In genomic region chr1:13050140-13050775, GRCm38 (mm10) we compare ENCODE assay signal across 9 mouse cellular contexts.
DNase-seq lines count a peak whose midpoint lies in the region; ATAC-seq and TF ChIP-seq lines count a peak whose summit lies in the region.
"Had no signal": no experiment of that assay in that cellular context is flagged by ENCODE, and none has a peak within 500 bp of the region (broad histone marks: within the 10 kb centered on the region; RNA-seq: fewer than 3 reads in every experiment).

No protein-coding gene starts in this region.

- no peaks in the 10 kb centered on the region for H3K27me3 ChIP-seq in forebrain, embryonic 16.5 days (replicated peaks; ENCODE audit: control insufficient read depth, insufficient read depth, low read length)
- H3K27me3 ChIP-seq in intestine, embryonic 16.5 days (replicated peaks; ENCODE audit: control insufficient read depth, insufficient read depth, low read length) = no peaks in the 10 kb centered on the region
- H3K27me3 ChIP-seq in limb, embryonic 14.5 days (ENCODE audit: control insufficient read depth, insufficient read depth, low read length) = no peaks in the 10 kb centered on the region
- no peaks in the 10 kb centered on the region for H3K27me3 ChIP-seq in neural tube, embryonic 11.5 days (ENCODE audit: control insufficient read depth, insufficient read depth, low read length)

- peak overlapping the region; percentile 37 for H3K4me2 ChIP-seq in forebrain, embryonic 16.5 days (ENCODE audit: low read length)
- peak overlapping the region; percentile 29; the same call in 1 of the 2 replicates for H3K4me2 ChIP-seq in intestine, embryonic 16.5 days (ENCODE audit: low read depth, low read length)
- H3K4me2 ChIP-seq in limb, embryonic 14.5 days (replicated peaks; ENCODE audit: low read depth, low read length, severe bottlenecking) = peak overlapping the region; percentile 29; the same call in 1 of the 2 replicates
- no peak overlapping the region for H3K4me2 ChIP-seq in neural tube, embryonic 11.5 days (ENCODE audit: low read depth)

- no peak for TF ChIP-seq POLR2A in limb, embryonic 14.5 days (IDR thresholded peaks at IDR 0.05; ENCODE audit: borderline replicate concordance, extremely low read depth, insufficient read depth, insufficient read length)

- H3K9me3 ChIP-seq in forebrain, embryonic 16.5 days (ENCODE audit: control insufficient read depth, low read length) = no peaks in the 10 kb centered on the region
- H3K9me3 ChIP-seq in intestine, embryonic 16.5 days (ENCODE audit: control insufficient read depth, low read length) = no peaks in the 10 kb centered on the region
- H3K9me3 ChIP-seq in limb, embryonic 14.5 days (ENCODE audit: control insufficient read depth, low read length) = no peaks in the 10 kb centered on the region
- no peaks in the 10 kb centered on the region for H3K9me3 ChIP-seq in neural tube, embryonic 11.5 days (ENCODE audit: control insufficient read depth, low read length)

- peak; percentile 3 for DNase-seq in ovary, postnatal 10 days (ENCODE audit: low spot score)
- DNase-seq in ovary, adult 18-20 months (ENCODE audit: low spot score) = no peak
- DNase-seq in cerebellum, adult 18-20 months = peak; percentile 43 to 45
- DNase-seq in limb, embryonic 14.5 days (ENCODE audit: low spot score) = peak; percentile 40
- peak; percentile 51 for DNase-seq in neural tube, embryonic 11.5 days (ENCODE audit: low spot score)
- DNase-seq in testis, postnatal 10 days (ENCODE audit: low spot score) = peak; percentile 61

- H3K4me1 ChIP-seq in forebrain, embryonic 16.5 days (replicated peaks; ENCODE audit: control insufficient read depth, insufficient read depth, low read length) = 0 out of 2 replicates have a peak, but pooled peaks cover 3% of the 10 kb centered on the region
- no peaks in the 10 kb centered on the region for H3K4me1 ChIP-seq in intestine, embryonic 16.5 days (ENCODE audit: control insufficient read depth, insufficient read depth, low read length)
- no peaks in the 10 kb centered on the region for H3K4me1 ChIP-seq in limb, embryonic 14.5 days (ENCODE audit: control insufficient read depth, insufficient read depth, low read length)
- no peaks in the 10 kb centered on the region for H3K4me1 ChIP-seq in neural tube, embryonic 11.5 days (ENCODE audit: control insufficient read depth, insufficient read depth, low read length)

- H3K4me3 ChIP-seq in forebrain, embryonic 16.5 days (replicated peaks; ENCODE audit: low read length) = no peak overlapping the region; the same call in 1 of the 2 replicates
- H3K4me3 ChIP-seq in intestine, embryonic 16.5 days (ENCODE audit: low read length) = peak overlapping the region; percentile 18; the same call in 1 of the 2 replicates
- H3K4me3 ChIP-seq in limb, embryonic 14.5 days (replicated peaks; ENCODE audit: low read length) = no peak overlapping the region
- no peak overlapping the region for H3K4me3 ChIP-seq in neural tube, embryonic 11.5 days (ENCODE audit: low read depth, low read length)
- H3K4me3 ChIP-seq: erythroblast, embryonic 14.5 days had no signal

- no peak overlapping the region for H3K27ac ChIP-seq in forebrain, embryonic 16.5 days (ENCODE audit: low read length)
- no peak overlapping the region for H3K27ac ChIP-seq in intestine, embryonic 16.5 days (ENCODE audit: low read length)
- no peak overlapping the region for H3K27ac ChIP-seq in limb, embryonic 14.5 days (replicated peaks; ENCODE audit: low read depth, low read length)
- H3K27ac ChIP-seq in neural tube, embryonic 11.5 days (ENCODE audit: low read depth, low read length) = no peak overlapping the region

- peak; percentile 64 for ATAC-seq in forebrain, embryonic 16.5 days
- no peak for ATAC-seq in intestine, embryonic 16.5 days
- ATAC-seq in limb, embryonic 14.5 days (ENCODE audit: low FRiP score, low read depth) = no peak
- no peak for ATAC-seq in neural tube, embryonic 11.5 days (ENCODE audit: insufficient read depth, low FRiP score, low TSS enrichment)

- 15% methylated on average over 17 of the region's 17 CpGs for WGBS in forebrain, embryonic 16.5 days
- 19% methylated on average over 17 of the region's 17 CpGs for WGBS in intestine, embryonic 16.5 days
- WGBS in limb, embryonic 14.5 days = 21% methylated on average over 17 of the region's 17 CpGs
- 21% methylated on average over 17 of the region's 17 CpGs for WGBS in neural tube, embryonic 11.5 days

- H3K9ac ChIP-seq in forebrain, embryonic 16.5 days (replicated peaks; ENCODE audit: low read depth, low read length) = no peak overlapping the region
- H3K9ac ChIP-seq in intestine, embryonic 16.5 days (ENCODE audit: low read depth, low read length) = no peak overlapping the region
- no peak overlapping the region for H3K9ac ChIP-seq in limb, embryonic 14.5 days (ENCODE audit: low read depth, low read length, severe bottlenecking)
- no peak overlapping the region for H3K9ac ChIP-seq in neural tube, embryonic 11.5 days (ENCODE audit: low read length)

- no peaks in the 10 kb centered on the region for H3K36me3 ChIP-seq in forebrain, embryonic 16.5 days (ENCODE audit: control insufficient read depth, insufficient read depth)
- H3K36me3 ChIP-seq in intestine, embryonic 16.5 days (ENCODE audit: control insufficient read depth, insufficient read depth, low read length) = no peaks in the 10 kb centered on the region
- H3K36me3 ChIP-seq in limb, embryonic 14.5 days (ENCODE audit: control insufficient read depth, insufficient read depth, low read length) = no peaks in the 10 kb centered on the region
- no peaks in the 10 kb centered on the region for H3K36me3 ChIP-seq in neural tube, embryonic 11.5 days (ENCODE audit: control insufficient read depth, insufficient read depth, low read length)
